Mouse (Mus musculus) testis, adult 2 months (tissue): ENCODE measurements around the gene Ddx4. TPM values are rescaled to one million over a fixed set of nuclear protein-coding genes. Genes with fewer than 3 reads are reported as not detected.

ENCODE experiments used
- H3K27ac ChIP-seq: fragments of 200-500 bp; 2 replicates; pipeline ENCODE4 v1.5.1; 2012; ENCODE audit warnings: low read depth, low read length; ENCODE audit not compliant: control insufficient read depth, insufficient read depth
- H3K27me3 ChIP-seq: fragments of 200-500 bp; 2 replicates; pipeline ENCODE4 v1.6.1; 2012; ENCODE audit warnings: mild to moderate bottlenecking, low read length, moderate library complexity; ENCODE audit not compliant: control insufficient read depth, insufficient read depth
- H3K36me3 ChIP-seq: fragments of 200-500 bp; 2 replicates; pipeline ENCODE4 v1.6.1; 2012; ENCODE audit warnings: mild to moderate bottlenecking, low read length; ENCODE audit not compliant: control insufficient read depth, insufficient read depth
- H3K4me1 ChIP-seq: fragments of 200-500 bp; 2 replicates; pipeline ENCODE4 v1.6.1; 2012; ENCODE audit warnings: low read length; ENCODE audit not compliant: control insufficient read depth, insufficient read depth
- H3K4me3 ChIP-seq: fragments of 200-500 bp; 2 replicates; pipeline ENCODE4 v1.5.1; 2012; ENCODE audit warnings: low read depth, mild to moderate bottlenecking, low read length, moderate library complexity, mixed read lengths; ENCODE audit not compliant: control insufficient read depth
- CTCF ChIP-seq: fragments of 200-500 bp; IDR thresholded peaks from 2 replicates; pipeline ENCODE4 v1.5.1; 2012; ENCODE audit warnings: low read depth, mild to moderate bottlenecking, inconsistent platforms, low read length, moderate library complexity; ENCODE audit not compliant: control insufficient read depth, insufficient read depth, insufficient replicate concordance
- POLR2A ChIP-seq: fragments of 200-500 bp; IDR thresholded peaks from 2 replicates; pipeline ENCODE4 v1.6.1; 2012; ENCODE audit warnings: low read depth, mild to moderate bottlenecking, inconsistent platforms, low read length, moderate library complexity; ENCODE audit not compliant: control insufficient read depth
- polyA plus RNA-seq: library from polyadenylated mRNA; depleted of rRNA; stranded (reverse); fragments of >200 nt; gene quantifications from 2 replicates; pipeline ENCODE4 v1.2.3, GENCODE M21; 2012; rRNA removed

The Ddx4 gene
- polyA plus RNA-seq, result 87.4 and 129 TPM in 2 replicates

GRCm38 (mm10) chr13:112652205-112652604 is at the start of gene Ddx4:
TSS of gene Ddx4 (minus strand) at chr13:112652475.
- Histone ChIP-seq H3K4me3 (peak within 1 kb of the TSS; percentile 98), H3K27ac (peak within 1 kb of the TSS; percentile 94), H3K27me3 (no peaks in the 10 kb centered on the region), H3K4me1 (peaks cover 5% of the 10 kb centered on the region), H3K36me3 (no peaks in the 10 kb centered on the region; the same call in 1 of the 2 replicates)
- TF ChIP-seq POLR2A (peak; percentile 91), CTCF (no peak)

GRCm38 (mm10) chr13:112701256-112701655 is 49.0 kb upstream of the Ddx4 start:
- H3K27ac ChIP-seq, result no peak overlapping the region
- TF ChIP-seq CTCF (no peak), POLR2A (no peak)
- H3K4me1 ChIP-seq, result no peaks in the 10 kb centered on the region
- H3K4me3 ChIP-seq, result no peak overlapping the region
- H3K27me3 ChIP-seq, result no peaks in the 10 kb centered on the region
- H3K36me3 ChIP-seq, result no peaks in the 10 kb centered on the region

DNA sequence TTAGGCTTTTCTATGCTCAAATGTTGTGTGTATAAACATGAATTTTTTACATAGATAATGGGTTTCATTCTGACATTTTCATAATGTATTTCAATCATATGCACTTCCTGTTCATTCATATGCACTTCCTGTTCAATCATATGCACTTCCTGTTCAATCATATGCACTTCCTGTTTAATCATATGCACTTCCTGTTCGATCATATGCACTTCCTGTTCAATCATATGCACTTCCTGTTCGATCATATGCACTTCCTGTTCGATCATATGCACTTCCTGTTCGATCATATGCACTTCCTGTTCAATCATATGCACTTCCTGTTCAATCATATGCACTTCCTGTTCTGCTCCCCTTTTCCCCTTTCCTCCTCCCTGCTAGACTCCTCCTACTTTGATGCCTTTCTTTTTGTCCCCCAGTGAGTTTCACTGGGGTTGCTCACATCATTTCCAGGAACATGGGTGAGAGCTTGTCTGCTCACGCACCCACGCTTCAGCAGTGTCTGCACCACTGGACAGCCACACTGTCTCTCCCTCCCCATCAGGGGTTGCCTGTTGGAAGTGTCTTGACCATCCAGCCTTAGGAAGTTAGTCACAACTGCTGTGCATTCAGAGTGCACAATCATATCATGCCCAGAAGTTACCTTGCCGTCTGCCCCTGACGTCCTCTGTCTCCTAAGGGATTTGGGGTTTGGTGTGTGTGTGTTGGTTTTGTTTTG is 43.4 kb upstream of the Ddx4 start:
- Histone ChIP-seq H3K4me3 (no peak overlapping the region), H3K27me3 (no peaks in the 10 kb centered on the region), H3K36me3 (peaks cover 3% of the 10 kb centered on the region; the same call in 1 of the 2 replicates), H3K4me1 (no peaks in the 10 kb centered on the region), H3K27ac (no peak overlapping the region)
- TF ChIP-seq POLR2A (no peak), CTCF (0 out of 2 replicates have a peak, but pooled peaks have one; percentile 4)

- Histone ChIP-seq H3K4me3 (no peak overlapping the region), H3K27ac (no peak overlapping the region), H3K27me3 (no peaks in the 10 kb centered on the region), H3K4me1 (no peaks in the 10 kb centered on the region), H3K36me3 (peaks cover 3% of the 10 kb centered on the region; the same call in 1 of the 2 replicates)
- no peak for TF ChIP-seq POLR2A
- TF ChIP-seq CTCF, result no peak
These were observed 40.7 kb upstream of the Ddx4 start for GRCm38 (mm10) chr13:112692870-112693553.

DNA sequence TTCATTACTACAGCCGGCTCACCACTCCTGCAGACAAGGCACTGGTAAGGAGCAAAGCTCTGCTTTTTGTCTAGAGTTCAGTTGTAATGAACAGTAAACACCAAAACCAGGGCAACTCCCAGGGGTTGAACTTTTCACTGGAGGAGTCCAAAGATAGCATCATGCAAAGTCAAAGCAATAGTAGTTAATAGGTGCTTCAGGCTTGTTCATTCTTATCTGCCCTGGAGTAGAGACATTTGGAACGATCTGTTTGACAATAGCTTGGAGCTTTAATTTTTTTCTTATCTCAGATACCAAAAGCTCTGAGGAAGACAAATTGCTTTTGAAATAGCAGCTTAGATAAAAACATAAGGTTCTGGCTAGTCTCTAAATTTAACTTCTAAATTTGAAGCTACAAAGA is 33.9 kb upstream of the Ddx4 start:
- TF ChIP-seq POLR2A, result no peak
- no peak for TF ChIP-seq CTCF
- Histone ChIP-seq H3K4me3 (no peak overlapping the region), H3K4me1 (no peaks in the 10 kb centered on the region), H3K27me3 (no peaks in the 10 kb centered on the region), H3K27ac (no peak overlapping the region), H3K36me3 (peaks cover 1% of the 10 kb centered on the region; the same call in 1 of the 2 replicates)

- Histone ChIP-seq H3K4me3 (no peak overlapping the region), H3K27me3 (no peaks in the 10 kb centered on the region), H3K36me3 (peaks cover 1% of the 10 kb centered on the region; the same call in 1 of the 2 replicates), H3K27ac (no peak overlapping the region), H3K4me1 (no peaks in the 10 kb centered on the region)
- TF ChIP-seq CTCF (no peak), POLR2A (no peak)
These were observed 31.7 kb upstream of the Ddx4 start for GRCm38 (mm10) chr13:112683970-112684369.

- no peaks in the 10 kb centered on the region for H3K4me1 ChIP-seq
- TF ChIP-seq CTCF, result no peak
- no peaks in the 10 kb centered on the region for H3K27me3 ChIP-seq
- H3K36me3 ChIP-seq, result peaks cover 1% of the 10 kb centered on the region; the same call in 1 of the 2 replicates
- H3K27ac ChIP-seq, result no peak overlapping the region
- H3K4me3 ChIP-seq, result no peak overlapping the region
These were observed 31.0 kb upstream of the Ddx4 start for GRCm38 (mm10) chr13:112683312-112683711.
